Mouse (Mus musculus) intestine, embryonic 16.5 days (tissue): Measurements from ENCODE around the gene Alkbh1. TPM values are rescaled to one million over a fixed set of nuclear protein-coding genes. Genes with fewer than 3 reads are reported as not detected.

Experiments used
- ATAC-seq: fragments of 200-750 bp; cut with Nextera tagmentation; 2 replicates; pipeline ENCODE4 v1.8.0; 2017; ENCODE audit warnings: moderate TSS enrichment, moderate library complexity
- H3K27ac ChIP-seq: fragments of 300-500 bp; sonication (generic); 2 replicates; pipeline ENCODE4 v1.5.1; 2014; ENCODE audit warnings: mild to moderate bottlenecking, low read length
- H3K27me3 ChIP-seq: fragments of 300-500 bp; sonication (generic); replicated peaks from 2 replicates; pipeline ENCODE4 v1.6.1; 2014; ENCODE audit warnings: low read length, control low read depth, mixed read lengths; ENCODE audit not compliant: control insufficient read depth, insufficient read depth
- H3K36me3 ChIP-seq: fragments of 300-500 bp; sonication (generic); 2 replicates; pipeline ENCODE4 v1.6.1; 2014; ENCODE audit warnings: low read length, control low read depth; ENCODE audit not compliant: control insufficient read depth, insufficient read depth
- H3K4me1 ChIP-seq: fragments of 300-500 bp; sonication (generic); 2 replicates; pipeline ENCODE4 v1.6.1; 2014; ENCODE audit warnings: low read length, control low read depth, mixed read lengths; ENCODE audit not compliant: control insufficient read depth, insufficient read depth
- H3K4me2 ChIP-seq: fragments of 300-500 bp; sonication (generic); 2 replicates; pipeline ENCODE4 v1.6.1; 2014; ENCODE audit warnings: low read depth, low read length, control low read depth
- H3K4me3 ChIP-seq: fragments of 300-500 bp; sonication (generic); 2 replicates; pipeline ENCODE4 v1.5.1; 2014; ENCODE audit warnings: mild to moderate bottlenecking, low read length
- H3K9ac ChIP-seq: fragments of 300-500 bp; sonication (generic); 2 replicates; pipeline ENCODE4 v1.6.1; 2014; ENCODE audit warnings: low read depth, low read length
- H3K9me3 ChIP-seq: fragments of 300-500 bp; sonication (generic); 2 replicates; pipeline ENCODE4 v1.6.1; 2016; ENCODE audit warnings: low read length, control low read depth; ENCODE audit not compliant: control insufficient read depth
- WGBS: fragments of 180-500 bp; shearing (Covaris S2); extraction: QIAGEN DNeasy Blood & Tissue Kit; methylation state at CpG from one replicate; pipeline ENCODE4 v1.1.7; 2014; 5-methylcytosine and 5-hydroxymethylcytosine counted together
- polyA plus RNA-seq: library from polyadenylated mRNA; unstranded; fragments of >200 nt; fragmentation: Nextera tagmentation; extraction: Ambion mirVana; gene quantifications from 2 replicates; pipeline ENCODE4 v1.2.1, GENCODE M21; 2015

Gene Alkbh1
- polyA plus RNA-seq, 1 experiment from 2014 or later = 52.0 TPM

- 65% methylated on average over 3 of the region's 3 CpGs for WGBS
- Histone ChIP-seq H3K4me3 (0 out of 2 replicates have a peak overlapping the region, but pooled peaks have one; percentile 99), H3K27me3 (no peaks in the 10 kb centered on the region), H3K27ac (peak overlapping the region; percentile 40; the same call in 1 of the 2 replicates), H3K4me1 (peaks cover 12% of the 10 kb centered on the region), H3K9me3 (no peaks in the 10 kb centered on the region), H3K36me3 (no peaks in the 10 kb centered on the region), H3K4me2 (peak overlapping the region; percentile 61; the same call in 1 of the 2 replicates), H3K9ac (peak overlapping the region; percentile 27; the same call in 1 of the 2 replicates)
- no peak for ATAC-seq
Observed at GRCm38 (mm10) chr12:87389231-87389630, 54.6 kb downstream of the Alkbh1 start.

DNA sequence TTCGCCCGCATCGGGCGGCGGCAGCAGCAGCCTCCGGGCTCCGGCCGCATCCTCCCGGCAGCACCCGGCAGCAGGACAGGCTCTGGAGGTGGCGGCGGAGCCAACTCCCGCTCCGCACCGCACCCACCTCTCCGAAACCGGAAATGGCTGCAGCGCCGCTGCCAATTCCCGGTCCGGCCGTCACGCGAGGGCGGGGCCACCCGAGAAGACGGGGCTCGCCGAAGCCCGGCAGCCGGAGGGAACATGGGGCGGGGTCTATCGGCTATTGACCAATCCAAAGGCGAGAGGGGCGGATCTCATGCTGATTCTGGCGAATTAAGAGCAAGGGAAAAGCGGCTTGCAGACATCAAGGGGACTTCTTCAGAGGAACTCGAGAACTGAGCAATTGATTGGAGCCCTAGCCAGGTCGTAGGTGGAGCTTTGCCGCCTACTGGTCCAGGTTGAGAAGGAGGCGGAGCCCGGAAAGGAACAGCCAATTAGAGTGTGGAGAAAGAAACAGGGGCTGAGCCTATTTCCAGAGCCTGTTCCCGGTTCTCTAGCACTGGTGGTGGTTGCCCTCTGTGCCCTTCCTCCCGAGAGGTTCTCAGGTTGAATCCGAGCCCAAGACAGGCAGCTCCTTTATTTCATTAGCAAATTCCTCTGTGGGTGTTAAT, 55.6 kb downstream of the Alkbh1 start, which contains the start of gene Sptlc2:
Gene Sptlc2 (minus strand): TSS at position 234 of the 653 bp plus-strand sequence.
- no peaks in the 10 kb centered on the region for H3K9me3 ChIP-seq
- ATAC-seq = peak; percentile 99
- H3K9ac ChIP-seq = peak within 1 kb of the TSS; percentile 98
- peak within 1 kb of the TSS; percentile 94 for H3K27ac ChIP-seq
- H3K4me1 ChIP-seq = peaks cover 10% of the 10 kb centered on the region
- under 1% methylated on average over 45 of the region's 45 CpGs for WGBS
- no peaks in the 10 kb centered on the region for H3K27me3 ChIP-seq
- peak within 1 kb of the TSS; percentile 99 for H3K4me3 ChIP-seq
- H3K4me2 ChIP-seq = peak within 1 kb of the TSS; percentile 86
- no peaks in the 10 kb centered on the region for H3K36me3 ChIP-seq

DNA sequence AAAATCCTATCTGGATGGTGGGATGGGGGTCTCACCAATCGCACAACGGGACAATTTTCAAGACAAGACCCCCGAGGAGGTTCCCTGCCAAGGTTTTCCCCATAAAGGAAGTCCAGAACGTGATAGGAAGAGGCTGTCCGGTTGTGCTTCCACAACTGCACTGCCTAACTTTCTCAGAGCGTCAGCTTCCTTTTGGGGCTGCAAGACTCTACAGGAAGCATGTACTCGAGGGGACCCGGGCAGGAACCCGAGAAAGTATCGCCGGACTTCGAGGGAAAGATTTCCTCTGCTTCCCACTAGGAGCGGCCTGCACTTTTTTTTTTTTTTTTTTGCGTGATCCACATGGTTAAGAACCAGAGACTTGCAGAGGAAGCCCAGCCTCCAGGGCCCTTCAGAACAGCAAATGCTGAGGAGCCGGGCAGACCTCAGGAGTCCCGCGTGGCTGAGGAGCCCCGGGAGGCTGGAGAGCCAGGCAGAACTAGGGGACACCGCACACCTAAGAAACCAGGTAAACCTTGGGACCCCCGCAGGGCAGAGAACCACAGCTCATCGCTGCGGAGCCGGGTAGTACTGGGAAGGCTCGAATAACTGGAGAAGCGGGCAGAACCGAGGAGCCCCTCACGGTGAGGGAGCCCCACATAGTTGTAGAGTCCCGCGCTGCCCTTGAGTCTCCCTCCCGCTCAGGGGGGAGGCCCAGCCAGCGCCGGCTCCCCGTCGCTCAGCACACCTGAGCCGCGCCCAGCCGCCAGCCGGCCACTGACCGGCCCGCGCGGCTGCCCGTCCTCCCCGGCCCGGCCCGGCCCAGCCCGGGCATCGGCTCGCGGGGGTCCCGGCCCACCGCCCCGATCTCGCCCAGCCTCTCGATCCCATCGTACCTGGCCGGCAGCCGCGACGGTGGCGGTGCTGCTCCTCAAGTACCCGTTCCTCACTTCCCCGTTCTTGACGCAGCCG, 56.4 kb downstream of the Alkbh1 start:
- peak overlapping the region; percentile 93 for H3K27ac ChIP-seq
- WGBS = under 1% methylated on average over 55 of the region's 65 CpGs
- peak; percentile 49 for ATAC-seq
- no peaks in the 10 kb centered on the region for H3K36me3 ChIP-seq
- H3K4me3 ChIP-seq = peak overlapping the region; percentile 99
- H3K4me2 ChIP-seq = peak overlapping the region; percentile 86
- H3K9ac ChIP-seq = peak overlapping the region; percentile 98
- no peaks in the 10 kb centered on the region for H3K9me3 ChIP-seq
- no peaks in the 10 kb centered on the region for H3K27me3 ChIP-seq
- H3K4me1 ChIP-seq = peaks cover 10% of the 10 kb centered on the region

DNA sequence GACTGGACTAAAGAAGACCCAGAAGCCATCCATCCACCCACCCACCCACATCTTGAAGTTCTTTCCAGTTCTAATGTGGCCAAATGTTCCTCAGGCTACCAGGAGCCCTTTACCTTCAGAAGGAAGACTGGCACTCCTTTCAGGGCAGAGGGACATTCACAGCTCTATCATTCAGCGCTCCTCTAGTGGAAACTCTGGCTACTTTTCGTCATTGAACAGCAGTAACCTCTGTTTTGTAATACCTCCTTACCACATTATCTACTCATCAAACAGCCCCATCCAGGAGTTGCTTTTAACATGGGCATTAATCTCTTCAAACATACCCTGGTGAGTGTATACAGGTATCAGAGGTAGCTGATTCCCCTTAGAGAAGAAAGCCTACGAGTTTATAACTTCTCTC, 58.8 kb downstream of the Alkbh1 start:
- no peak overlapping the region for H3K27ac ChIP-seq
- H3K27me3 ChIP-seq = no peaks in the 10 kb centered on the region
- no peaks in the 10 kb centered on the region for H3K9me3 ChIP-seq
- no peak overlapping the region for H3K9ac ChIP-seq
- WGBS = 79% methylated on average over 3 of the region's 3 CpGs
- ATAC-seq = no peak
- peaks cover 26% of the 10 kb centered on the region for H3K4me1 ChIP-seq
- no peaks in the 10 kb centered on the region for H3K36me3 ChIP-seq
- H3K4me3 ChIP-seq = no peak overlapping the region
- H3K4me2 ChIP-seq = no peak overlapping the region

- no peak overlapping the region for H3K4me2 ChIP-seq
- peak; percentile 31 for ATAC-seq
- no peaks in the 10 kb centered on the region for H3K36me3 ChIP-seq
- H3K27me3 ChIP-seq = no peaks in the 10 kb centered on the region
- WGBS = 33% methylated on average over 2 of the region's 2 CpGs
- no peak overlapping the region for H3K9ac ChIP-seq
- H3K4me1 ChIP-seq = peaks cover 20% of the 10 kb centered on the region
- peak overlapping the region; percentile 59; the same call in 1 of the 2 replicates for H3K27ac ChIP-seq
- H3K9me3 ChIP-seq = no peaks in the 10 kb centered on the region
- H3K4me3 ChIP-seq = no peak overlapping the region
Observed at GRCm38 (mm10) chr12:87381380-87381682, 62.5 kb downstream of the Alkbh1 start.

GRCm38 (mm10) chr12:87380586-87381379, 63.0 kb downstream of the Alkbh1 start:
- ATAC-seq = peak; percentile 74
- no peaks in the 10 kb centered on the region for H3K36me3 ChIP-seq
- peak overlapping the region; percentile 59 for H3K27ac ChIP-seq
- H3K4me2 ChIP-seq = peak overlapping the region; percentile 22; the same call in 1 of the 2 replicates
- no peaks in the 10 kb centered on the region for H3K27me3 ChIP-seq
- H3K9ac ChIP-seq = no peak overlapping the region
- H3K4me3 ChIP-seq = no peak overlapping the region
- WGBS = 67% methylated on average over 10 of the region's 10 CpGs
- H3K9me3 ChIP-seq = no peaks in the 10 kb centered on the region
- H3K4me1 ChIP-seq = peaks cover 18% of the 10 kb centered on the region

DNA sequence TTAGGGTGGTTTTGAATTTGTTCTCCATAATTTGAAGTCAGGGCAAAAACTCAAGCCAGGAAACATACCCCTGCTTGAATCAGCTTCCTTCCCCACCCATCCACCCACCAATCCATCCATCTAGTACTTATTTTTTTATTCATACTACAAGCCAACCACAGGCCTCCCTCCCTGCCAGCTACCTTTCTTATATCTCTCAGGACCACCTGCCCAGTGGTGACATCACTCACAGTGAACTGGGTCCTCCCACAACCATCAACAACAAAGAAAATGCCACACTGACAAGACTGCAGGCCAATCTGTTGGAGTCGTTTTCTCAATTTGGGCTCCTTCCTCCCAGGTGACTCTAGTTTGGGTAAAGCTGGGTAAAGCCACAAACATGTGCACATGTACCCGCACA, 64.3 kb downstream of the Alkbh1 start:
- Histone ChIP-seq H3K9ac (no peak overlapping the region), H3K9me3 (no peaks in the 10 kb centered on the region), H3K4me1 (peaks cover 18% of the 10 kb centered on the region), H3K27ac (no peak overlapping the region), H3K27me3 (no peaks in the 10 kb centered on the region), H3K4me3 (no peak overlapping the region), H3K4me2 (no peak overlapping the region), H3K36me3 (no peaks in the 10 kb centered on the region)
- 83% methylated on average over 2 of the region's 2 CpGs for WGBS
- no peak for ATAC-seq
